Mouse (Mus musculus): ENCODE measurements around the gene Pheta2. TPM values are rescaled to one million over a fixed set of nuclear protein-coding genes. Genes with fewer than 3 reads are reported as not detected.

Pheta2 gene
- polyA plus RNA-seq, 1 experiment from 2014 or later = 12.0 TPM

- no peaks in the 10 kb centered on the region for H3K9me3 ChIP-seq (replicated peaks)
- peaks cover 24% of the 10 kb centered on the region for H3K4me1 ChIP-seq
- no peak overlapping the region for H3K4me2 ChIP-seq
- H3K36me3 ChIP-seq = peaks cover 40% of the 10 kb centered on the region
- no peak overlapping the region for H3K4me3 ChIP-seq (replicated peaks)
- no peak for ATAC-seq (replicated peaks; ENCODE audit: low FRiP score)
- H3K27ac ChIP-seq = no peak overlapping the region
- 96% methylated on average over 4 of the region's 4 CpGs for WGBS
- no peaks in the 10 kb centered on the region for H3K27me3 ChIP-seq
- no peak overlapping the region for H3K9ac ChIP-seq
These were observed 3.5 kb upstream of the Pheta2 start for GRCm38 (mm10) chr15:82335194-82335593.

- H3K9ac ChIP-seq = no peak overlapping the region
- H3K27ac ChIP-seq = no peak overlapping the region
- no peak overlapping the region for H3K4me3 ChIP-seq (replicated peaks)
- ATAC-seq (replicated peaks; ENCODE audit: low FRiP score) = no peak
- peaks cover 39% of the 10 kb centered on the region for H3K4me1 ChIP-seq
- no peak overlapping the region for H3K4me2 ChIP-seq
- WGBS = 90% methylated on average over 12 of the region's 12 CpGs
- no peaks in the 10 kb centered on the region for H3K9me3 ChIP-seq (replicated peaks)
- no peaks in the 10 kb centered on the region for H3K27me3 ChIP-seq
- peaks cover 34% of the 10 kb centered on the region for H3K36me3 ChIP-seq
These were observed 2.1 kb upstream of the Pheta2 start for GRCm38 (mm10) chr15:82336629-82337028.

- Histone ChIP-seq H3K27me3 (no peaks in the 10 kb centered on the region), H3K36me3 (peaks cover 31% of the 10 kb centered on the region), H3K4me1 (peaks cover 50% of the 10 kb centered on the region), H3K4me3 (replicated peaks) (peak overlapping the region; percentile 54), H3K9ac (peak overlapping the region; percentile 53), H3K9me3 (replicated peaks) (no peaks in the 10 kb centered on the region), H3K4me2 (peak overlapping the region; percentile 65), H3K27ac (0 out of 2 replicates have a peak overlapping the region, but pooled peaks have one; percentile 33)
- no peak for ATAC-seq (replicated peaks; ENCODE audit: low FRiP score)
- 27% methylated on average over 4 of the region's 4 CpGs for WGBS
These were observed 867 bp upstream of the Pheta2 start for GRCm38 (mm10) chr15:82337875-82338274.

- 60% methylated on average over 10 of the region's 10 CpGs for WGBS
- peaks cover 56% of the 10 kb centered on the region for H3K4me1 ChIP-seq
- H3K4me3 ChIP-seq (replicated peaks) = peak overlapping the region; percentile 54
- H3K27ac ChIP-seq = peak overlapping the region; percentile 82; the same call in 1 of the 2 replicates
- H3K27me3 ChIP-seq = no peaks in the 10 kb centered on the region
- H3K9me3 ChIP-seq (replicated peaks) = no peaks in the 10 kb centered on the region
- H3K4me2 ChIP-seq = peak overlapping the region; percentile 65
- peaks cover 24% of the 10 kb centered on the region for H3K36me3 ChIP-seq
- peak overlapping the region; percentile 53; the same call in 1 of the 2 replicates for H3K9ac ChIP-seq
- ATAC-seq (replicated peaks; ENCODE audit: low FRiP score) = no peak
These were observed 408 bp downstream of the Pheta2 start for GRCm38 (mm10) chr15:82339150-82339549.

GRCm38 (mm10) chr15:82339634-82340254 is 1.0 kb downstream of the Pheta2 start:
- WGBS = 73% methylated on average over 8 of the region's 8 CpGs
- H3K36me3 ChIP-seq = peaks cover 18% of the 10 kb centered on the region
- ATAC-seq (replicated peaks; ENCODE audit: low FRiP score) = no peak
- no peaks in the 10 kb centered on the region for H3K27me3 ChIP-seq
- H3K4me1 ChIP-seq = peaks cover 56% of the 10 kb centered on the region
- no peaks in the 10 kb centered on the region for H3K9me3 ChIP-seq (replicated peaks)
- no peak overlapping the region; the same call in 1 of the 2 replicates for H3K4me3 ChIP-seq (replicated peaks)
- no peak overlapping the region for H3K9ac ChIP-seq
- peak overlapping the region; percentile 82; the same call in 1 of the 2 replicates for H3K27ac ChIP-seq
- H3K4me2 ChIP-seq = no peak overlapping the region

- peak overlapping the region; percentile 49 for H3K4me3 ChIP-seq (replicated peaks)
- no peaks in the 10 kb centered on the region for H3K27me3 ChIP-seq
- WGBS = 38% methylated on average over 21 of the region's 21 CpGs
- H3K36me3 ChIP-seq = peaks cover 10% of the 10 kb centered on the region
- H3K9me3 ChIP-seq (replicated peaks) = no peaks in the 10 kb centered on the region
- peak overlapping the region; percentile 82 for H3K4me2 ChIP-seq
- peak overlapping the region; percentile 82 for H3K27ac ChIP-seq
- peak overlapping the region; percentile 62 for H3K9ac ChIP-seq
- ATAC-seq (replicated peaks; ENCODE audit: low FRiP score) = no peak
- peaks cover 56% of the 10 kb centered on the region for H3K4me1 ChIP-seq
These were observed 1.8 kb downstream of the Pheta2 start for GRCm38 (mm10) chr15:82340414-82341035.

- H3K36me3 ChIP-seq = peaks cover 6% of the 10 kb centered on the region
- H3K27me3 ChIP-seq = no peaks in the 10 kb centered on the region
- H3K9me3 ChIP-seq (replicated peaks) = no peaks in the 10 kb centered on the region
- peaks cover 56% of the 10 kb centered on the region for H3K4me1 ChIP-seq
- H3K4me3 ChIP-seq (replicated peaks) = peak overlapping the region; percentile 49
- peak overlapping the region; percentile 82 for H3K4me2 ChIP-seq
- H3K27ac ChIP-seq = peak overlapping the region; percentile 82
- ATAC-seq (replicated peaks; ENCODE audit: low FRiP score) = peak; percentile 3; the same call in 1 of the 2 replicates
- WGBS = under 1% methylated on average over 39 of the region's 40 CpGs
- H3K9ac ChIP-seq = peak overlapping the region; percentile 62
These were observed 2.3 kb downstream of the Pheta2 start for GRCm38 (mm10) chr15:82341036-82341501.

GRCm38 (mm10) chr15:82341675-82342542 is 3.2 kb downstream of the Pheta2 start:
- Histone ChIP-seq H3K4me2 (peak overlapping the region; percentile 82), H3K27ac (peak overlapping the region; percentile 82), H3K36me3 (no peaks in the 10 kb centered on the region), H3K27me3 (no peaks in the 10 kb centered on the region), H3K4me3 (replicated peaks) (peak overlapping the region; percentile 49), H3K9ac (peak overlapping the region; percentile 62), H3K4me1 (peaks cover 59% of the 10 kb centered on the region), H3K9me3 (replicated peaks) (no peaks in the 10 kb centered on the region)
- ATAC-seq (replicated peaks; ENCODE audit: low FRiP score) = no peak
- WGBS = 58% methylated on average over 15 of the region's 15 CpGs

GRCm38 (mm10) chr15:82342543-82342935 is 3.8 kb downstream of the Pheta2 start:
- H3K27ac ChIP-seq = no peak overlapping the region
- peaks cover 61% of the 10 kb centered on the region for H3K4me1 ChIP-seq
- 76% methylated on average over 5 of the region's 5 CpGs for WGBS
- no peak overlapping the region for H3K9ac ChIP-seq
- H3K27me3 ChIP-seq = no peaks in the 10 kb centered on the region
- H3K36me3 ChIP-seq = no peaks in the 10 kb centered on the region
- no peaks in the 10 kb centered on the region for H3K9me3 ChIP-seq (replicated peaks)
- ATAC-seq (replicated peaks; ENCODE audit: low FRiP score) = no peak
- H3K4me2 ChIP-seq = peak overlapping the region; percentile 82; the same call in 1 of the 2 replicates
- H3K4me3 ChIP-seq (replicated peaks) = no peak overlapping the region

- H3K9ac ChIP-seq = no peak overlapping the region
- peak overlapping the region; percentile 41 for H3K27ac ChIP-seq
- peaks cover 58% of the 10 kb centered on the region for H3K4me1 ChIP-seq
- no peak overlapping the region for H3K4me3 ChIP-seq (replicated peaks)
- WGBS = 86% methylated on average over 27 of the region's 27 CpGs
- H3K4me2 ChIP-seq = no peak overlapping the region
- H3K36me3 ChIP-seq = peaks cover 10% of the 10 kb centered on the region
- no peak for ATAC-seq (replicated peaks; ENCODE audit: low FRiP score)
- no peaks in the 10 kb centered on the region for H3K27me3 ChIP-seq
- no peaks in the 10 kb centered on the region for H3K9me3 ChIP-seq (replicated peaks)
These were observed 4.9 kb downstream of the Pheta2 start for GRCm38 (mm10) chr15:82343368-82344287.

GRCm38 (mm10) chr15:82344971-82345370 is 6.2 kb downstream of the Pheta2 start:
- Histone ChIP-seq H3K9ac (no peak overlapping the region), H3K27me3 (no peaks in the 10 kb centered on the region), H3K9me3 (replicated peaks) (no peaks in the 10 kb centered on the region), H3K4me2 (no peak overlapping the region), H3K36me3 (peaks cover 23% of the 10 kb centered on the region), H3K4me1 (peaks cover 48% of the 10 kb centered on the region), H3K4me3 (replicated peaks) (no peak overlapping the region), H3K27ac (peak overlapping the region; percentile 33; the same call in 1 of the 2 replicates)
- no peak for ATAC-seq (replicated peaks; ENCODE audit: low FRiP score)
- WGBS = 91% methylated on average over 6 of the region's 6 CpGs

Data from kidney, embryonic 15.5 days (tissue).